Mouse (Mus musculus): ENCODE measurements around the gene Wdfy2.
"Not testable (repeated sequence)": the region's sequence is repeated elsewhere in the genome, so short reads cannot be mapped to it uniquely, and the experiment has no call there.

Gene Wdfy2

GRCm38 (mm10) chr14:62880084-62880851 is 42.8 kb downstream of the Wdfy2 start:
- no peak for DNase-seq (ENCODE audit: low spot score)

- no peak for DNase-seq (ENCODE audit: low spot score)
These were observed 44.7 kb downstream of the Wdfy2 start for GRCm38 (mm10) chr14:62882061-62882614.

- no peak for DNase-seq (ENCODE audit: low spot score)
These were observed 46.1 kb downstream of the Wdfy2 start for GRCm38 (mm10) chr14:62883551-62883950.

- no peak for DNase-seq (ENCODE audit: low spot score)
These were observed 46.7 kb downstream of the Wdfy2 start for GRCm38 (mm10) chr14:62884171-62884570.

GRCm38 (mm10) chr14:62884639-62885038 is 47.2 kb downstream of the Wdfy2 start:
- DNase-seq (ENCODE audit: low spot score), result no peak

- DNase-seq (ENCODE audit: low spot score), result no peak
These were observed 47.7 kb downstream of the Wdfy2 start for GRCm38 (mm10) chr14:62885146-62885545.

GRCm38 (mm10) chr14:62891401-62891800 is 53.9 kb downstream of the Wdfy2 start:
- no peak for DNase-seq (ENCODE audit: low spot score)

- no peak for DNase-seq (ENCODE audit: low spot score)
These were observed 55.5 kb downstream of the Wdfy2 start for GRCm38 (mm10) chr14:62892771-62893641.

- DNase-seq (ENCODE audit: low spot score), result not testable (repeated sequence)
These were observed 56.2 kb downstream of the Wdfy2 start for GRCm38 (mm10) chr14:62893642-62894180.

GRCm38 (mm10) chr14:62894924-62895840 is 57.7 kb downstream of the Wdfy2 start:
- DNase-seq (ENCODE audit: low spot score), result no peak

GRCm38 (mm10) chr14:62898061-62898460 is 60.6 kb downstream of the Wdfy2 start:
- DNase-seq (ENCODE audit: low spot score), result no peak

GRCm38 (mm10) chr14:62907888-62908287 is 70.4 kb downstream of the Wdfy2 start:
- DNase-seq (ENCODE audit: low spot score), result no peak

GRCm38 (mm10) chr14:62908550-62908949 is 71.1 kb downstream of the Wdfy2 start:
- no peak for DNase-seq (ENCODE audit: low spot score)

- no peak for DNase-seq (ENCODE audit: low spot score)
These were observed 73.4 kb downstream of the Wdfy2 start for GRCm38 (mm10) chr14:62910859-62911258.

- DNase-seq (ENCODE audit: low spot score), result no peak
These were observed 77.7 kb downstream of the Wdfy2 start for GRCm38 (mm10) chr14:62915146-62915685.

GRCm38 (mm10) chr14:62916488-62917034 is 79.1 kb downstream of the Wdfy2 start:
- no peak for DNase-seq (ENCODE audit: low spot score)

- no peak for DNase-seq (ENCODE audit: low spot score)
These were observed 83.9 kb downstream of the Wdfy2 start for GRCm38 (mm10) chr14:62921401-62921800.

- DNase-seq (ENCODE audit: low spot score), result no peak
These were observed 85.2 kb downstream of the Wdfy2 start for GRCm38 (mm10) chr14:62922637-62923036.

GRCm38 (mm10) chr14:62924800-62925199 is 87.3 kb downstream of the Wdfy2 start:
- no peak for DNase-seq (ENCODE audit: low spot score)

- DNase-seq (ENCODE audit: low spot score), result no peak
These were observed 90.6 kb downstream of the Wdfy2 start for GRCm38 (mm10) chr14:62928101-62928541.

- DNase-seq (ENCODE audit: low spot score), result no peak
These were observed 97.9 kb downstream of the Wdfy2 start for GRCm38 (mm10) chr14:62935361-62935760.

All from urinary bladder, postnatal 10 days (tissue).